Mouse (Mus musculus) testis, adult 2 months (tissue): ENCODE data around the gene Colgalt2.

Source experiments
- CTCF ChIP-seq: fragments of 200-500 bp; IDR thresholded peaks from 2 replicates; pipeline ENCODE4 v1.5.1; 2012; ENCODE audit warnings: low read depth, mild to moderate bottlenecking, inconsistent platforms, low read length, moderate library complexity; ENCODE audit not compliant: control insufficient read depth, insufficient read depth, insufficient replicate concordance
- POLR2A ChIP-seq: fragments of 200-500 bp; IDR thresholded peaks from 2 replicates; pipeline ENCODE4 v1.6.1; 2012; ENCODE audit warnings: low read depth, mild to moderate bottlenecking, inconsistent platforms, low read length, moderate library complexity; ENCODE audit not compliant: control insufficient read depth

- no peak for TF ChIP-seq POLR2A
- TF ChIP-seq CTCF: no peak
Measured at GRCm38 (mm10) chr1:152394956-152395515, 4.6 kb upstream of the Colgalt2 start.
